Mouse (Mus musculus) lung, postnatal 36 days (tissue): Measurements from ENCODE around the gene Sdhb.

Experiments used
- DNase-seq: peaks from one replicate; pipeline ENCODE4 v3.0.0; 2022; ENCODE audit warnings: mixed read lengths

Sdhb gene

DNA sequence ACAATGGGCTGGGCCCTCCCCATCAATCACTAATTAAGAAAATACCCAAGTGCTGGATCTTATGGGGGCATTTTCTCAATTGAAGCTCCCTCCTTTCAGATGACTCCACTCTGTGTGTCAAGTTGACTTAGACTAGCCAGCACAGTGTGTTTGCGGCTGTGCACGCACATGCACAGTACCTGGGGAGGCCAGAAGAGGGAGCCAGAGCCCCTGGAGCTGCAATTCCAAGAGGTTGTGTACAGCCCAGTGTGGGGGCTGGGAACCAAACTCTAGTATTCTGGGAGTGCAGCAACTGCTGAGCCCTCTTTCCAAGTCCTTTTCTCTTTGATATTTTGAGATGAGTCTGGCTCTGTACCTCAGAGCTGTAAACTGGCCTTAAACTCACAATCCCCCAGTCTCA lies 20.6 kb downstream of the Sdhb start:
- no peak for DNase-seq

- DNase-seq = peak; percentile 55
Measured at GRCm38 (mm10) chr4:140982808-140983207, 21.8 kb downstream of the Sdhb start.

DNA sequence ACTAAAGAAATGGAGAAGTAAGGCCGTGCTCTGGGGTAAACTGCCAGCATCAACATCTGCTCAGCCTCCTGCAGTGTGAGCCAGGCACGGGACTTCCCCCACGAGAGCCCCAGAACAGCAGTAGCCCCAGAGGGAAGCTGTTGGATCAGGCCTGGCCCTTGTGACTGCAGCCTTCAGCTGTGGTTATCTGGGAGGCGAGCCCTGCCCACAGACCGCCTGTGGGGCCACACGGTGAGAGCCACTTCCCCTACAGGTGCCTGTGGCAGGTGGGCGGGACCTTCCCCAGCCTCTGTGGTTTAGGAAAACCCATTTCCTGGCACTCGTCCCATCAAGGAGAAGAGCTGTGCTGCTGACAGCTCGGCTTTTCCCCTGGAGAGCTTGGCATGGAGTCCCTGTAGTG lies 22.4 kb downstream of the Sdhb start:
- peak; percentile 85 for DNase-seq

DNA sequence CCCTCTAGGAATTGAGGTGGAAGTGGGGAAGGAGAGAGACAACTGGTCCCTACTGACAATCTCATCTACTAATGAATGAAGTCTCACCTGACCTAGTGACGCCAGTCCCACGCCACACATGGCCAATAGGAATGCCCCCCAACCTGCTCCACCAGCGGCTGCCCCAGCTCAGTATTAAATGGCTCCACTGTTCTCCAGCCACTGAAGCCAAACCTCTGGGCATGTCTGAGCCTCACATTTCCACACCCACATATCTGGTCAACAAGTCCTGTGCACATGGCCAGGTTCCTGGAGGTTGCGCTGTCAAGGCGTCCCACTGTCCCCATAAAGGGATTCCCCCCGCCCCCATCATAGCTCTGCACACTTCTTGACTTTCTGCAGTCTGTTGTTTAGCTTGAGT lies 23.5 kb downstream of the Sdhb start:
- no peak for DNase-seq

DNA sequence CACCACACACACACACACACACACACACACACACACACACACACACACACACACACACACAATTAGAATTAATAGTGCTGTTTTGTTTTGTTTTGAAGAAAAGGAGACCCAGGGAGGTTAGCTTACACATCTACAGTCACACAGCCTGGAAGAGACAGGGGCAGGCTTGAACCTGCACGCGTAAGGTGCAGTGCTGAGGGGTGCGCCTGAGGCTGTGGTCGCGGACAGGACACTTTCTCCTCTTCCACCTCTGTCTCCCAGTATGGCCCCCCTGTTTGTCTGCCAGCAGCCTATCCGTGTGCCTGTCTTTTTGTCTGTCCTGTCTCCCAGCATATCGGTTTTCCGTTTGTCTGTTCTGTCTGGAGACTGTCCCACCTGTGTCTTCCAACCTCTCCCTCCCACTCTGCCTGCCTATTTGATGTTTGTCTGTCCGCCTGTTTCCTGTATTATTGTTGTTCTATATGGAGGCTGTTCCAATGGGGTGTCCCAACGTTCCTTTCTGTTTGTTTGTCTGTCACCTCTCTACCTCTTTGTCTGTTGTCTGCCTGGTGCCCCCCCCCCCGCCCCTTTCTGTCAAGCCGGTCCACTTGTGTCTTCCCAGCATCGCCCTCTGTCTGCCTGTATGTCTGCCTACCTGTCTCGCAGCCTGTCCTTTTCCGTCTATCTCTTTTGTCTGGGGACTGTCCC lies 25.2 kb downstream of the Sdhb start:
- DNase-seq = no peak

- DNase-seq = peak; percentile 94
Measured at GRCm38 (mm10) chr4:140986711-140987395, 25.9 kb downstream of the Sdhb start, which contains the start of gene Atp13a2. Gene Atp13a2, plus strand, starts transcription at chr4:140986873.

DNA sequence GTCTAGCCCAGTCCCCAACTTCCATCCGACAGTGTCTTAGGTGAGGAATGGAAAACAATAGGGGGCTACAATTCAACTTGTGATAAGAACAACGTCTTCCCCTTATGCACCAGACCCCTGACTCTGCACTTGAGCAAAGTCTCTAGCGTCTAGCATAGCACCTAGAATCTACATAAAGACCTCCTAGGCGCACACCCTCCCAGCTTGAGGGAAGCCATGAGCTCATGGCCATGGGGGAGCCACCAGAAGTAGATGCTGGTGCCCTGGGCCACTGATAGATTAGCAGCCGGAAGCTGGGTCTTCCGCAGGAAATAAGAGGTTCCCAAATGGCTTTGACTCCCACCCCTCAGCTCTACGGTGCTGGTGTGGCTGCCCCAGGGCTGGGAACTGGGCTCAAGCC lies 26.5 kb downstream of the Sdhb start:
- DNase-seq = peak; percentile 53

DNA sequence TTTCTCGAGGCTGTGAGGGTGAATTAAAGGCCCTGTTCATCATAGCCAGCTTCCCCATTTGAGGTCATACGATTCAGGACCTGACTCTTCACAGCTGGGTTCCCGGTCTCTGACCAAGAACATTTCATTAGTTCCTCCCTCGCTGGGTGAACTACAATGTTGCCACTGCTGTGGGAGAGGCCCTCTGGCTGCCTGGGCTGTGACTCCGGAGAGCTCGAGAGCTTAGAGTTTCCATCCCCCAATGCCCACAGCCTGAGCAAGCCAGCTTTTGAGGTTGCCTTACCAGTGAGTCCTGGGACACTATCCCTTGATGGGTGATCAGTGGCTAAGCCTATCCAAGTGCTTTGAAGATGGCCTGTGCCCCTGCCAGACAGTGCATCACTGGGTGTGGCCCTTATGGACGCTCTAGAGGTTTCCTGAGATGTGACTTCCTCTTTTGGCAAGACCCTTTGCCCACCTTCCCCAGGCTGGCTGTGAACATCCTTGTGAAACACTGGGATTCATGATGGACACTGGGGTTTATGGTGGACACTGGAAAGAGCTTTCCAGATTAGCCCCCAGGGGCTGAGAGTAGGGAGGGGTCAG lies 27.8 kb downstream of the Sdhb start:
- DNase-seq = peak; percentile 75

DNA sequence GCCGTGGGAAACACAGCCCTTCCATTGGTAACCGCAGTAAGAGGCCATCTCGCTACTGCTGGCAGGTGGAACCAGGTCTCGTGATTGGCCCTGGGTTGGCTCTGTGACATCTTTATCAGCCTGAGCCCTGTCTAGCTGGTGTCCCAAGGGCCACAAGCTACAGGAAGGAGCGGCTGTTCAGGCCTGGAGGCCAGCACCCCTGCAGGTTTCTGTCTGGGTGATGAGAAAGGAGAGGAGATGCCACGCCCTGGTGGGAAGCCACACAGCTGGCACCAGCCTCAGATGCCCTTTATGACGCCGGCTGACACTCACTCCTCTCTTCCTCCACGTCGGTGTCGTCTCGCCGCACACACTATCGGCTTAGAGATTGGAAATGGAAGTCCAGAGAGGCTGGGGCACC lies 28.4 kb downstream of the Sdhb start:
- DNase-seq = peak; percentile 54

- DNase-seq = no peak
Measured at GRCm38 (mm10) chr4:140992215-140992614, 31.2 kb downstream of the Sdhb start.

DNA sequence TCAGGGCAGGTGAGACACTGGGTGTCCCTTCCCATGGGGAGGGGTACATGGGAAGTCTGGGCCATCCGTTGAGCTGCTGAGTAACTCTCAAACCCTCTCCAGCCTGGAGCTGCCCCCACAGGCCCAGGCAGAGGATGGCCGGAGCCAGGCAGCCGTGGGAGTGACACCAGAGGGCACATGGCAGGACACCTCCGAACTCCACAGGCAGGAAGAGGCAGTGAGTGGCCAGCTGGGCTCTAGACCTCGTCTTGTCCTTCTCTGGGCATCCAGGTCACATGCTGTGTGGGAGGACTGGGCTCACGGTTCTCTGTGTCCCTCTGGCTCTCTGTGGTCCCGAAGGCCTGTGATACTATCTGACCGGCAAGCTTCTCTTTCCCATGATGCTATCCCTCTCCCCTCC lies 32.8 kb downstream of the Sdhb start:
- DNase-seq = no peak

DNA sequence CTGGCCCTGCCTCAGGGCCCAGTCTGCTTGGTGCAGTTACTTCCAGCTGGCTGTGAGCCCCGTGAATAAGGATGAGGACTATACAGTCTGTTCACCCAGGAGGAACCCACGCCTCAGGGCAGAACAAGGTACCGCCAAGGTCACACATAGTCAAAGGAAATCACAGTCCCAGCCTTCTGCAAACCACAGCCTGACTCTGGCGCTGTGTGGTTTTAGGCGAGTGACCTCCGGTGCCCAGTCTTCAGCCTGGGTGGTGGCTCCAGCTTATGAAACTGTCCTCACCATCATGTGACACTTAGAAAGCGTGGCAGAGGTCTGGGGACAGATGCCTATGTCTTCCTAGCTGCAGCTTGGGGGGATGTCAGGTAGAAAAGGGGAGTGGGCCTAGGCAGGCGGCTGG lies 34.8 kb downstream of the Sdhb start:
- DNase-seq = peak; percentile 56

DNA sequence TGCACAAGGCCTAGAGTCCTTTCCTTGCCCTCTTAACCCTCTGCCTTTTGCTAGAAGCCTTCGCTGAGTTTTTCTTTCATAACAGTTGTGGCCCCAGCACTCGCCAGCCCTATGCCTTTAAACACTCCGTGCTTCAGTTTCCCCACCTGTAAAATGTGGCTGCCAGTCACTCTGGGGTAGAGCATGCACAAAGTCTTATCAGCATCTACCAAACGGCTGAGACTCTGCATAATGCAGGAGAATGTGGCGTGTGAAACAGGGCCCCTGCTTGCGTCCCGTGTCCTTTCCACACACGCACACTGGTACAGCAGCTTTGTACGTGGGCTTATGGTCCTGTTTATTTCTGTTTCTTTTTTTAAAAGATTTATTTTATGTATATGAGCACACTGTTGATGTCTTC lies 35.8 kb downstream of the Sdhb start:
- DNase-seq = no peak

GRCm38 (mm10) chr4:141005983-141006382 lies 45.0 kb downstream of the Sdhb start:
- peak; percentile 45 for DNase-seq

DNA sequence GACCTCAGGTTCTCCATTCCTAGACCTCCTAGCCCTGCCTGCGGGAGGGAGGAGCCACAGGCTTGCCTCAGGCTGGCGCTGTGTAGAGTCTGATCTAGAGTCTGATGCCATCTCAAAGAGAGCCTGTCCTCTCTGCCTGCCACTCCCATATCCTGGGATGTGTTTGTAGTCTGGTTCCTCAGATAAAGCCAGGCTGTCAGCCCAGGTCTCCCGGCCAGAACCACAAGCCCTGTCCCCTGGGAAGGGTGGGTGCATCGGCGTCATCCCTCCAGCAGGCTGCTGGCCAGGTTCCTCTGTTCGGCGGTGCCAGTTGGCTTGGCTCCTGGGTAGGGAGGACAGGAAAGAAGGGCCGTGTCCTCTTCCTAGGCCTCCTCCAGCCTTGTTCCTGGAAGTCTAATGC lies 47.0 kb downstream of the Sdhb start:
- peak; percentile 88 for DNase-seq

DNA sequence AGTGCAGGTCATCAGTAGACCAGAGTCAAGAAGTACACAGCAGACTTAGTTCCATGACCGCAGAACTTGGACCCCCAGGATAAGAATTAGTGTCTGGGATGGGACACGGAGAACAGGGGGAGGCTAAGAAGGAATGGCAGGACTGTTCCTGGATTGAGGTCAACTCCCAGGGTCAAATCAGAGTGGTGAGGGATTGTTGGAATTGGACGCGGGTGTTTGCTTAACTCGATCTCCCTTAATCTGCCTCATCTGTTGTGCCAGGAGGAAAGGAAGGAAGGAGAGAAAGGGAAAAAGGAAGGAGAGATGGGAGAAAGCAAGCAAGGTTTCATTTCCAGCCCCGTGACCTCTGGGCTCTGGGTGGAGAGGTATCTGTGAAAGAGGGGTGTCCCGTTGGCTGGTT lies 49.1 kb downstream of the Sdhb start, which contains the start of gene Mfap2:
TSS of gene Mfap2 (plus strand) at position 301 of the 400 bp plus-strand sequence.
- no peak for DNase-seq

DNA sequence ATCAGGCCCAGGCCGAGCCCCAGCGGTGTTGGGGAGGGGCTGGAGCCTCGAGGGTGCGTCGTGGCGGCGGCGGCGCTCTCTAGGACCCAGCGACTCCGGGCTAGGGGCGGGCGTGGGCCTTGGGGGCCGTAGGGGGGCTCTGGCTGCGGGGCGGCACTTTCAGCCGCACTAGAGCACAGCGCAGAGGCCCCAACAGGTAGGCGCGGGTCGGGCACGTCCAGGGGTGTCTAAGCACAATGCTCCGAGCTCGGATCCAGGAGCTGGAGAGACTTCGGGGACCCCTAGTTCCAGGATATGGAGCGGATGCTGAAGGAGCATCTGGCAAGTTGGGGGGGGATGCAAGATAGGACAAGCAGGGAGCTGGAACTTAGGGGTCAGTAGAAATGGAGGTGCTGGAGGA lies 49.5 kb downstream of the Sdhb start:
- peak; percentile 33 for DNase-seq

- peak; percentile 55 for DNase-seq
Measured at GRCm38 (mm10) chr4:141010941-141011429, 50.0 kb downstream of the Sdhb start.

GRCm38 (mm10) chr4:141011556-141012328 lies 50.7 kb downstream of the Sdhb start:
- DNase-seq = peak; percentile 18

DNA sequence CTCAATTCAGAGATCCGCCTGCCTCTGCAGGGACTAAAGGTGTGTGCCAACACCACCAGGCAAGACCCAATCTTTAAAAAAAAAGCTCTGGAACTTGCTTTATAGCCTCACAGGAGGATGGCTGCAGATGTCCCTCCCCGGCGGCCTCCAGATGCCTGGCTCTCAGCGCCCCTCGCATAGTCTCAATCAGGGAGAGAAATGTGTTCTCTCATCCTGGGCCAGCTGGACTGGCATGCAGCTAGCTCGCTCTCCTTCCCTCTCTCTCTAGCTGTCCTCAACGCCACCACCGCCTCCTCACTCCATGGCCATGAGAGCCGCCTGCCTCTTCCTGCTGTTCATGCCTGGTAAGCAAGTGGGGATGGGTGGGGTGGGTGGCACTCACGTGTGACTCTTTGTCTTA lies 51.6 kb downstream of the Sdhb start:
- no peak for DNase-seq

DNA sequence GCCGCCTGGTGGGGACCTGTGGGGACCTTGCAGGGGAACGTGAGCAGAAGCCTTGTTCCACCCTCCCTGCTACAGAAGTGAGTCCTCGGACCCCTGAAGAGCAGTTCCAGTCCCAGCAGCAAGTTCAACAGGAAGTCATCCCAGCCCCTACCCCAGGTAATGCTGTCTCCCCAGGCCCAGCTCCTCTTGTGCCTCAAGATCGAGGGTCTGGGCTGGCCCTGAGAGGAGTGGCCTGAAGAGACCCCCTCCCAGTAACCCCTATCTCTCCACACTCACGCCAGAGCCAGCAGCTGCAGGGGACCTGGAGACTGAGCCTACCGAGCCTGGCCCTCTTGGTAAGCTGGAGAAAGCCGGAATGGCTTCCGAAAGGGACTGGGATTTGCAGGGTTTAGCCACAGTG lies 53.1 kb downstream of the Sdhb start:
- no peak for DNase-seq

DNA sequence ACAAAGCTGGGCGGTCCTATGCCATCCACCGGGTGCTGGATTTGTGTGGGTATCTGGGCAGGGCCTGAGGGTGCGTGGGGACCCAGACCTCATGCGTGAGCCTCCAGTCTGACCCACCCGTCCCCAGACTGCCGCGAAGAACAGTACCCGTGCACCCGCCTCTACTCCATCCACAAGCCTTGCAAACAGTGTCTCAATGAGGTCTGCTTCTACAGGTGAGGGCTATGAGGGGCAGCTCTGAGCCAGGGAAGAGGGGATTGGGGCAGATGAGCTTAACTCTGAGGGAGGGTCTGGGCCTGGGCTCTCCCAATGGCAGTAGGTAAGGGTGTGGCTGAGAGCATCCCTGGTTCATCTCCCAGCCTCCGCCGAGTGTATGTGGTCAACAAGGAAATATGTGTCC lies 53.9 kb downstream of the Sdhb start:
- no peak for DNase-seq

GRCm38 (mm10) chr4:141015356-141015755 lies 54.4 kb downstream of the Sdhb start:
- no peak for DNase-seq
